Mouse (Mus musculus) spleen, postnatal 36 days (tissue): ENCODE measurements around the gene Atp6v1g3.

Experiments used
- DNase-seq, 2 experiments: peaks; one replicate each; pipeline ENCODE4 v3.0.0; 2022; ENCODE audit warnings: low spot score in 2 of 2, mixed read lengths in 1 of 2

Gene Atp6v1g3

DNA sequence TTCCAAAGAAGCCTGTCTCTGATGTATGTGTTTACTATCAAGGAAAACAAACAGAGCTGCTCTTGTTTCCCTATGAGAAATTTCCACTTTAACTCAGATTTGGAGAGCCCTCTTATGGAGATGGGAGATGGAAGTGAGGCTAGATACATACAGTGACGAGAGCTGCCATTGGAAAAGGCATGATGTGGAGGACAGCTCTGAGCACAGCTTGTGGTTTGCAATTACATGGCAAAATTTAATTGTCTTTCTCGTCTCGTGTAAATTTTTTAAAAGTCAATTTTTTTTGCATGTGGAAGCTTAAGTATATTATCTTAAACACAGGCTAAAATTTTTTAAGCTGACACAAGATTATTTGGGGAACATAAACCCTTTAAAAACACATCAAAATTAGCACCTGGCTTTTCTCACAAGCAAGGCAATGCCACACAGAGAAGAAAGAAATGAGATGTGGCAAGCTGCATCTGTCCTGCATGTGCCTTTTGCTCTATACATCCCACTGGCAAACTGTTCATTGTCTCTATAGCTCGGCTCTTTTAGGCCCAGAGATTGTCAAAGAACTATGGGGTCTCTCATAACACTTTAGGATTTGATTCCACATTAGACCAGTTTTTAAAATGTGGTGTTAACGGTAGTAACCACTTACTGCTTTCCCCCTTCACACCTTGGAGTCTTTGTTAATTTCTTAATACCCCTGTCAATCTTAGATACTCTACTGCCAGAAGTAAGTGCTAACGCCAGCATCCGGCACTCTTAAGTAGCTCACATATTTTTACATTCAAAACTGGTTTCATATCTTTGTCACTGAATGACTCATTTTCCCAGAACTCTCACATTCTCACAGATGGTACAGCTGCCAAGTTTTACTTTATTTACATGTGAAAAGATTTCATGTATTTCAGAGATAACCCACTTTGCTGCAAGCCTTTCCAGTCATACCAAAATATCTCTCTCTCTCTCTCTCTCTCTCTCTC lies 16.2 kb downstream of the Atp6v1g3 start:
- no peak for DNase-seq

DNA sequence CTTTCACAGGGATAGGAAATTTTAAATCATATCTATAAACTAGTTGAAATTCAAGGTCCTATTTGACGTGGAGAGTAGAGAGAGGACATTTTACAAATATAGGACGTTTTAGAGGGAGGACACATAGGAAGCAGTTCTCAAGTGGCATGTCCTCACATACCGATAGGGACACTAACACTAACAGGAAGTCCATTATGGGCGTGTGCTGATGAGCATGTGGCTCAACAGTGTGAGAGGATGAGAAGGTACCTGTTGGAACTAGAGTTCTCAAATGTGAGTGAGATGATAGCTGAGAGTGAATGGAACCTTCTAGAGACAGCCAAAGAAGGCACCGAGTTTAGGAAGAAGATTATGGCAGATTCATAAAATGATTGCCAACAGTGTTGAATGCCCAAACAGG lies 17.9 kb downstream of the Atp6v1g3 start:
- no peak for DNase-seq

DNA sequence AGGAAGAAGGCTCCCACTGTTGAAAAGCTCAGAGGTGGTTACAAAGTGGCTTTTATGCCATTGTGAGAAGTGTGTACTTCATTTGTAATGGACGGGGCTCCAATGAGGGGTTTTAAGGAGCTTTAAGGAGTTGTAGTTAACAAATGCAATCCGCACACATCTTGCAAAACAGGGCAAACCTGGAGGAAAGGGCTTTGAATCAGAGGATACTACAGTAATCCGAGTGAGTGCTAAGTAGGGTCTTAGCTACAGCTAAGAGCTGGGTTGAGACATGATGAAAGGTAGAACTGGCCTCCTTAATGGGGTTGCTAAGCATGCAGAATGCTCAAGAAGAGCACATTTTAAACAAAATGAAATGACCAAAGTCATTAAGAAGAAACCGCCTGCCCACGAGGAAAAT lies 20.9 kb downstream of the Atp6v1g3 start:
- DNase-seq, result no peak

DNA sequence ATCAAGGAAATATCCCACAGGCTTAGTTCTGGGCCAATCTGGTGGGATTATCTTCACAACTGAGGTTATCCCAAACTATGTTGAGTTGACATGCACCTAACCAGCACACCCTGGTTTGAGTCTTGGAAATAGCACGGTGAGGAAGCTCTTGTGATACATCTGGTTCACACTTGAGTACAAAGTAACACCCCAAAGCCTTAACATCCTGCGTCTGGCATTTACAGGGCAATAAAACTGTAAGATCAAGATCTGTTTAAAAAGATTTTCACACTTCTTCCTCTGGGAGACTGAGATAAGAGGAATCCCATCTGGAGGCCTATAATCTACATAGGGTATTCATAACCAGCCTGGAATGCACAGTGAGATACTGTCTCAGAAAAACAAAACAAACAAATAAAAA lies 24.6 kb downstream of the Atp6v1g3 start:
- DNase-seq, result no peak

DNA sequence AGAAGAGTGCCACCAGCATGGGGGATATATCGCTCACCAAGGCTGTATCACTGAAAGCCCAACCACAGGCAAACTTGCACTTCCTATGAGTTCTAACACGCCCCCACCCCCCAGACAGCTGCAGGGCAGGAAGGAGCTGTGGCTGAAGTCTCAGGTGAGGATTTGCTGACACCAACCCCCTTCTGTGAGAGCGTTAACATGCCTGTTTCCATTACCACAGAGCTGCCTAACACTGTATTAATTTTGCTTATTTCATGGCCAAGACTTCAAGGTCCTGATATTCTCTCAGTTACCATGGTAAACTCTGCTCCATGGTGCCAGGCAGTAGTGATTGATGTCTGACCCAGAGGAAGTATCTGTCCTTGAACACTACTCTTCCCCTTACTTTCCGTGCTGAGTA lies 26.0 kb downstream of the Atp6v1g3 start:
- DNase-seq, result peak; percentile 73 to 74

DNA sequence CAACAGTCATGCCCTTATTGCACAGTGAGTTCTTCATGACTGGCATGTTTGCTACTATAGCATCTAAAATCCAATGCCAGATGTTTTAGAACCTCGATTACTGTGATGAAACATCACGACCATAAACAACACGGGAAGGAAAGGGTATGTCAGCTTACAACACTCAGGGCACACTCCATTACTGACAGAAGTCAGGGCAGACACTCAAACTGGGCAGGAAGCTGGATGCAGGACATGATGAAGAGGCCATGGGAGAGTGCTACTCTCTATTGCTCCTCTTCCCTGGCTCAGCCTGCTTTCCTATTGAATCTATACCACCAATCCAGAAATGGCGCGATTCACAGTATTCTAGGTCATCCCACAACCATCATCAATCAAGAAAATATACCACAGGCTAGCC lies 28.4 kb downstream of the Atp6v1g3 start:
- no peak for DNase-seq

DNA sequence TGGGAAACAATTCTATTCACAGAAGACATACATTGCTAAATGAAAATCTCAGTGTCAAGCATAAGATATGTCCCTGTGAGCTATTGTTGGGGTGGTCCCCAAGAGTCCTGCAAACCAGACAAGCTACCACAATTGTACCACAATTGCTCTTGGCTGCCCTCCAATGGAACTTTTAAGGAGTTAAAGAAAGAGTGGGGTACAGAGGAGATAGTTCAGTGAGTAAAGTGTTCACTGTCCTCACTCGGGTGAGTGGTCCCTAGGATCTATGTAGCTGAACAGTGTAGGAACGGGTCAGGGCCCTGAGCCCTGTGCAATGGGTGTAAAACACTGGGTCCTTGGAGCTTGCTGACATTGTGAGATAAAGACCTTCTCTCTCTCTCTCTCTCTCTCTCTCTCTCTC lies 29.2 kb downstream of the Atp6v1g3 start:
- DNase-seq, result no peak

DNA sequence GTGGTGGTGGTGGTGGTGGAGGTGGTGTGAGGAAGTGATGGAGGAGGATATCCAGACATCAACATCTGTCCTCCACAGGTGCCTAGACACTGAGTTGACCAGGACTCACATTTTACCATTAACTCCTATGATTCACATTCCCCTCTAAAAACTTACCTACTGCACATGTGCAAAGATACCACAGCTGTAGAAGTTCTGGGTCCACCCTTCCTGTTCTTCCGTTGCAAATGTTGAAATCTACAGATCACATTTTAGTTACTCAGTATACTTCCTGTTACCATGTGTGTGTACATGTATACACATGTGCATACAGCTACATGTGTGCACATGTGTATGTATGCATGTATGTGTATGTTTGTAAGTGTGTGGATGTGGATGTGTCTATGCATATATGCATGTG lies 29.8 kb downstream of the Atp6v1g3 start:
- no peak for DNase-seq

DNA sequence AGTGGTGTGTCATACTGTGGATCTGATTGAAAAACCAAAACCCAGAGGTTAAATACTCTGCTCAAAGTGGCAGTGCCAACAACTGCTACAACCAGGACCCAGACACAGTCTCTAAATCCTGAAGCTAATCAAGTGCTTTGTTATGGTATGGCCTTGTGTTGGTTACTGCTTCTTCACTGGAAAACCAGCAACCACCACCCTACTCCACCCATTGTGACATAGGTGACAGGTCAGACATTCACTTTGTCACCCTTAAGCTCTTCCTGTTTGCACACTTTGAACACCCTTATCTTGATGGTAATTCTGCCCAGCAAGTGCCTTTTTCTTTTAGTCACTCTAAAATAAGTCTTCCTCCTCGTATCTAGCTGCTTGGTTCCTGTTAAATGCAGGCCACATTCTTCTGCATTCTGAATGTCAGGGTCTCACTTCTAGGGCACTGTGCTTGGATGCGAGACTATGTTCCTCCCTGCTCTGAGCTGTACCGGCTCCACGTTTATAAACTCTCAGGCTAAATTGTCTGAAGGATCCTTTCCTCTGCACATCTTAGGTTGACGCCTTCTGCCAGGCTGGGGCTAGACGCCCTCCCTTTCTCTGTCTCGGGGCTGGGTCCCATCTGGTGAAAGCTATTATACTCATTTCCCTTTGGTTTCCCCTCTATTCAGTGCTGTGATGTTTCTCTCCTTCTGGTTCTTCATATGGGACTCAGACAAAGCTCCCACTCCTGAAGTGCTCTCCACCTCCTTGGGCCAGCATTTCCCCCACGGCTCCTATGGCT lies 30.8 kb downstream of the Atp6v1g3 start:
- DNase-seq, result peak; percentile 35 to 36

DNA sequence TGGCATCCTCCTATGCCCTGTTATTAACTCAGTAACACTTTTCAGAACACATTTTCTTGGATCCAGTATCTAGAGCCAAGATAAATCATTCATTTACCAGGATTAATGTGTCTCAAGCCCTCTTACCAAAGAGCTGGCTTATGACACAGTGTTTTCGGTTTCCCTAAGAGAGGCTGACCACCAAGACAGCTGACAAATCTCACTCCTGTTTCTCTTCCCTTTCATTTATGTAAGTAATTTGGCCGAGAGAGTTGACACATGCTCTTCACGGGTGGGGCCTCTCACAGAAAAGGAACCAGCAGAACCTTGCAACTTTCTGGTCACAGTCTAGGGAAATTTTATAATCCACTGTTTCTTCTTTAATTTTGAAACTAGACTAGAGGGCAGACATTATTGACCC lies 49.1 kb downstream of the Atp6v1g3 start:
- DNase-seq, result peak; percentile 27 to 47

DNA sequence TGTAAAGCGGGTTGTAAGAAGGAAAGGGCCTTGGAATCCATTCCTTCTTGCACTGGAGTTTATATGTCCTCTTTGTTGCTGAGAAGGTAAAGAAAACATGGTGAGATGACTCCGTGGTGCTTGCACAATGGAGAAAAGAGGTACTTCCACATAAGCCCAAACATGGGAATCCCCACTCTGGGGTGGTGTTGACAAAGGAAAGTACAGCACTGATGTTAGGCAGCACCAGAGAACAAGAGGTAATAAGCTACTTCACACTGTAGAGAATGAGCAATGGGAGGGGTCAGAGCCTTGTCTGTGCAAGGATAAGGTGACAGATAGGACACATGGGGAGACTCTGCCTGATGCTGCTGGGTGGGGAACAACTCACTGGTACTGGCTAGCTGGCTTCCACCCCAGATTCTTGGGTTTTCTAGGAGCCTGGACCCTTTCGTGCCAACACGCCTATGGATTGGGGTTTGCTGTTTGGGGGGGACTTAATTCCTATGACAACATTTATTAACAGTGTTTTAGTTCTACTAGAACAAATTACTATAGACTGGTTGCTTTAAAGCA lies 49.6 kb downstream of the Atp6v1g3 start:
- DNase-seq, result peak; percentile 39 to 52

DNA sequence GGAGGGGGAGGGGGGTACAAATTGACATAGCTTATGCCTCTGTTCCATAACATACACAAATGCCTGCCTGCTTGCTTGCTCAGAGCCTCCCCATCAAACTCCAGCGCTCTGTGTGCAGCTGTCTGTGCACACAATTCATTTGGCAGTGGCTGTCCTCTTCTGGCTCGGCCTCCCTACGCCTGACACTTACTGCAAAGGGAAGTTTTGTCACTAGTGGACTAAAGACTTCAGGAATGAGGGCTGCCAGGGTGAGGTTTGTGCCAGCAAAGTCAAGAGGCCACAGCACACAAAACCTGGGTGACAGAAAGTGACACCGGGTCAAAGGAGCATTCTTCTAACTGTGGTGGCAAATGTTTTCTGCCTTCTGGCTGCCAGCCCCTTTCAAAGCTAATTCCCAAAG lies 52.6 kb downstream of the Atp6v1g3 start:
- no peak for DNase-seq

DNA sequence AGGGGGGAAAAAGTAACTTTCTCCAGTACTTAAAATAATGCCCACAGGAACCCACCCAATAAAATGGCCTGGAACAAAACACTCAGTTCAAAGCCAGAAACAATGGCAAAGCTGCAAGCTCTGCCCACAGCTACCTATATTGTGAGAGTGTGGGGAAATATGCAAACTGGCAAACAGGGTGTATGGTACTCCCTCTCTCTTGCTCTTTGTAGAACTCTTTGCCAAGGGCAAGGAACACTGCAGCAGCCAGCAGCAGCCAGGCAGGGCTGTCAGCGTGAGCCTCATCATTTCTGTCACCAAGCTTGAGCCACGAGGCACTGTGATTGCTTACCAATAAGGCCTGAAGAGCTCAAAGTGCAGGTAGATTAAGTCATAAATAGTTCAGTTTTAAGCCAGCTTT lies 53.0 kb downstream of the Atp6v1g3 start:
- no peak for DNase-seq

DNA sequence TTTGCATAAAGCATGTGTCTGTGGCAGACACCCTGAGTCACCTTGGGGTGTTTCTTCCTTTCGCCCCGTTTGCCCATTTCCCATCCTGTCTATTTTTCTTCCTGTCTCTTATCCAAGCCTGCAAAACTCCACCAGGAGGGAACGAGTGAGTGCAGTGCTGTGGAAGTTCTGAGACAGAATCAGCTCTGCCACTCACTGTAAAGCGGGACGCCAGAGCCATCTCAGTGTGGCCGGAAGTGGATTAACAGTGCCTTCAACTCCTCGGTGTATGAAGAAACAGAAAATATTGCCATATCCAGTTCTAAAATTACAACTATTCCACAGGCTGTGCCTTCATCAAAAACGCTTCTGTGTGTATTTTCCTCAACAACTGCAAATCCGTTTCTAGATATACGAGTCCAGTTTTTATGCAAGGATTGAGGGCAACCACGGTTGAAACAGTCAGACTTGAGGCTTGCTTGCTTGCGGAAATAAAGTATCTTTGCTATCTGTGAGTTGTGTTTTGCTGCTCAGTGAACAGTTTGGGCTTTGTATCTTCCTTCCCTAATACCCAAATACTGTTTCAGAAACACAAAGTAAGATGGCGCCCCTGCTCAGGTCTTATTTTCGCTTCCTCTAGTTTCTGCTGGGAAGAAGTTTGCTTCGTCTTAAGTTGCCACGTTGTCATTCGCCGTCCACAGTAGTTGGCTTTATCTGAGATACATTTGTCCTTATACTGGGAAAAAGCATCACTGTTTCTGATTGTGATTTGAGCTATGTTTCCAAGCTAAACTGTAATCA lies 54.1 kb downstream of the Atp6v1g3 start:
- peak; percentile 23 to 31 for DNase-seq

DNA sequence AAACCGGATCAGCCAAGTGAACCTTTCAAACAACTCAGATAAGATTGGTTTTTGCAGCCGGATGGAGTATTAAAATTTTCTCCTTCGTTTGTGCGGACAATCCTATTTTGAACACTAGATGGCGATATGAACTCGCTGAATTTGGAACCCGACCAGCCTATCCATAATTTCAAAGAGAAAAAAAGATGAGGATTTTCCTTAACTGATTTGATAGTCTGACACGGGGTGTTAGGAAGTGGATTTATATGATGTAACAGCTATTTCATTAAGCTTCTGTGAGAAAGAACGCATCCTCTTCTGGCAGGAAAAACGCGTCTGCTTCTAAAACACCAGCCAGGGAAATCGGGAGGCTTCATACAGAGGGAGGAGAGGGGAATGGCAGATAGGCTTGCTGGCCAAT lies 54.8 kb downstream of the Atp6v1g3 start:
- peak in 1 of 2 experiments; percentile 30 for DNase-seq

DNA sequence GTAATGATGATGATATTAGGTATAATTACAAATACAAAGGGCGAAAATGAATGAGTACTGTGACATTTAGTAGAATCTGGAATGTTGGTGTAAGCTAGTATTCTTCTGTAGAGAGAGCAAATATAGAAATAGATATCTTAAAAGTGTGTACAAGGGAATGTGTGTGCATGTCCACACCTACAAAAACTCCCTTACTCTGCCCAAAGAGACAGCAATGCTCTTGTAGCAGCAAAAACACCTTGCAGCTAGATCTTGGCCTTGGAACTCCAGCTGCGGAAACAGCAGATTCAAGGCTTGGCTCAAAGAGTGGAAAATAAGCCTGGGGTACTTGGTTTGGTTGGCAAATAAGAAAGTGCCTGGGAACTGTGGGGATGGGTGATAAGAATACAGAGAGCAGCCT lies 57.0 kb downstream of the Atp6v1g3 start:
- DNase-seq, result no peak

DNA sequence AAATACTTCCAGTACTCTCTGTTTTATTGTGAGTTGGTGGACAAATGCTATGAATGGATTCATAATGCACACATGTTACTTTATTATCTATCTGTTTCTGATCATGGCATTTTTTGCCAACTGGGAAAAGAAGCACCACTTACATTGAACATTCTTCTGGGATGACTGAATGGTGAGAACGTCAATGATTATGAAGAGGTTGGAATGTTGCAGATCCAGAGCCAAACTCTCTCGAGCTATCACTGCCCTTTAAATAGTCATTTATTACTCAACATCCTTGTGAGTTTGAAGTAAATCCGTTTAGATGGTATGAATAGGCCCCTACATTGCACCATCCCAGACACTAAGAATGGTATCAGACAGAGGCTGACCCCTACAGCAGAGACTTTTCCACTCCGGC lies 58.1 kb downstream of the Atp6v1g3 start:
- no peak for DNase-seq

DNA sequence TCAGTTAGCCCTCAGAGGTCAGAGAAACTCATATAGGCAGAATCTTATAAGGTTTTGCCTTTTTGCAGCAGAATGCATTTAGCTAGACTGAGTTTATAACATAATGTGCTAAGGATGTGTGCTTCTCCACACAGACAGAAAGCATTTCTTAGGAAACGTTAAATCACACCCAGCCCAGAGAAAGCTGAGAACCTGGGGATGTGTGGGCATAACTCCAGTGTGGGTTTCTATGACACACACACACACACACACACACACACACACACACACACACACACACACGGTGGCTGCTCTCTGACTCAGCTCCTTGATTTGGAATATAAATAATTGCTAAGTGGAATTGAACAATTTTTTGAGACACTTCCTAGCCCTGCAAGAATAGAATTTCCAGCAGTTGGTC lies 61.2 kb downstream of the Atp6v1g3 start:
- no peak for DNase-seq

DNA sequence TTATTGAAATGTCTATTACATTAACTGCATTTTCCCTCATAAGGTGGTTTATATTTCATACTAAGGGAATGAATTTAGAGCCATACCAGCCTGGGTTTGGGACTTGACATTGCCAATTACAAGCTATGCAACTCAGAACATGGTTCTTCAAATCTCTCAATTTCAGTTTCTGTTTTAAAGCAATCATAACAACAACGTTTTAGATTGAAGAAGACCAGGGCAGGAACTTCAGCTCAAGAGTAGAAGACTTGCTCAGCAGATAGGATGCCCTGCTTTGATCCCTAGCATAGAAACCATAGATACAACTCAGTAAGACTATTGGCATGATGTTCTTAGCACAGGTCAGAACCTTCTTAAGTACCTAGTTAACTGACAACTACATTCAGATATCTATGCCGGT lies 63.9 kb downstream of the Atp6v1g3 start:
- no peak for DNase-seq
